Mouse (Mus musculus) 3134 (cell line): ENCODE results near the gene Dnajc22.

Source experiments
- DNase-seq: peaks from one replicate; pipeline ENCODE4 v3.0.0-alpha.2; 2011; ENCODE audit warnings: low spot score; ENCODE audit not compliant: insufficient read length; ENCODE audit errors: extremely low read depth

Gene Dnajc22

GRCm38 (mm10) chr15:99085997-99086396 lies 7.0 kb upstream of the Dnajc22 start:
- DNase-seq, result no peak

- DNase-seq, result no peak
Measured at GRCm38 (mm10) chr15:99087253-99088075, 5.5 kb upstream of the Dnajc22 start, which contains the start of gene C1ql4. TSS of gene C1ql4 (minus strand) at chr15:99087817.

- no peak for DNase-seq
Measured at GRCm38 (mm10) chr15:99088292-99088691, 4.7 kb upstream of the Dnajc22 start.

- DNase-seq, result no peak
Measured at GRCm38 (mm10) chr15:99089069-99089468, 3.9 kb upstream of the Dnajc22 start.

- no peak for DNase-seq
Measured at GRCm38 (mm10) chr15:99093291-99094258, 605 bp downstream of the Dnajc22 start.

GRCm38 (mm10) chr15:99094631-99095270 lies 1.8 kb downstream of the Dnajc22 start:
- DNase-seq, result no peak

- no peak for DNase-seq
Measured at GRCm38 (mm10) chr15:99095356-99095755, 2.4 kb downstream of the Dnajc22 start.

GRCm38 (mm10) chr15:99096061-99096793 lies 3.3 kb downstream of the Dnajc22 start:
- DNase-seq, result no peak

- no peak for DNase-seq
Measured at GRCm38 (mm10) chr15:99096831-99097500, 4.0 kb downstream of the Dnajc22 start.

- DNase-seq, result no peak
Measured at GRCm38 (mm10) chr15:99097840-99098492, 5.0 kb downstream of the Dnajc22 start.

GRCm38 (mm10) chr15:99098493-99098861 lies 5.5 kb downstream of the Dnajc22 start:
- no peak for DNase-seq

GRCm38 (mm10) chr15:99099139-99099556 lies 6.2 kb downstream of the Dnajc22 start:
- peak; percentile 88 for DNase-seq

- no peak for DNase-seq
Measured at GRCm38 (mm10) chr15:99099984-99100383, 7.0 kb downstream of the Dnajc22 start.

GRCm38 (mm10) chr15:99105238-99105637 lies 12.3 kb downstream of the Dnajc22 start:
- no peak for DNase-seq

- DNase-seq, result no peak
Measured at GRCm38 (mm10) chr15:99107866-99108265, 14.9 kb downstream of the Dnajc22 start.

GRCm38 (mm10) chr15:99111139-99111538 lies 18.2 kb downstream of the Dnajc22 start:
- no peak for DNase-seq

- no peak for DNase-seq
Measured at GRCm38 (mm10) chr15:99111809-99112208, 18.8 kb downstream of the Dnajc22 start.

GRCm38 (mm10) chr15:99112843-99113395 lies 19.9 kb downstream of the Dnajc22 start:
- no peak for DNase-seq
